Mouse (Mus musculus) limb, embryonic 14.5 days (tissue): Measurements from ENCODE around the gene Rps9. TPM values are rescaled to one million over a fixed set of nuclear protein-coding genes. Genes with fewer than 3 reads are reported as not detected.

Experiments used
- ATAC-seq: fragments of 200-750 bp; cut with Nextera tagmentation; 2 replicates; pipeline ENCODE4 v1.8.0; 2017; ENCODE audit warnings: low read depth, moderate number of reproducible peaks, moderate TSS enrichment; ENCODE audit not compliant: low FRiP score
- DNase-seq: peaks from one replicate; pipeline ENCODE4 v3.0.0-alpha.2; 2015; ENCODE audit warnings: low spot score
- H3K27ac ChIP-seq: fragments of 300-500 bp; sonication (generic); replicated peaks from 2 replicates; pipeline ENCODE4 v1.5.1; 2014; ENCODE audit warnings: low read depth, mild to moderate bottlenecking, low read length, moderate library complexity, mixed read lengths
- H3K27me3 ChIP-seq: fragments of 300-500 bp; sonication (generic); 2 replicates; pipeline ENCODE4 v1.6.1; 2014; ENCODE audit warnings: low read length, mixed read lengths; ENCODE audit not compliant: control insufficient read depth, insufficient read depth
- H3K36me3 ChIP-seq: fragments of 300-500 bp; sonication (generic); 2 replicates; pipeline ENCODE4 v1.6.1; 2014; ENCODE audit warnings: mild to moderate bottlenecking, low read length, moderate library complexity, mixed read lengths; ENCODE audit not compliant: control insufficient read depth, insufficient read depth
- H3K4me1 ChIP-seq: fragments of 300-500 bp; sonication (generic); 2 replicates; pipeline ENCODE4 v1.6.1; 2014; ENCODE audit warnings: antibody characterized with exemption, low read length, mixed read lengths; ENCODE audit not compliant: control insufficient read depth, insufficient read depth
- H3K4me2 ChIP-seq: fragments of 300-500 bp; sonication (generic); replicated peaks from 2 replicates; pipeline ENCODE4 v1.6.1; 2014; ENCODE audit warnings: low read depth, mild to moderate bottlenecking, low read length, moderate library complexity; ENCODE audit not compliant: severe bottlenecking
- H3K4me3 ChIP-seq: fragments of 300-500 bp; sonication (generic); replicated peaks from 2 replicates; pipeline ENCODE4 v1.5.1; 2014; ENCODE audit warnings: low read length
- H3K9ac ChIP-seq: fragments of 300-500 bp; sonication (generic); 2 replicates; pipeline ENCODE4 v1.6.1; 2014; ENCODE audit warnings: mild to moderate bottlenecking, low read depth, low read length, moderate library complexity; ENCODE audit not compliant: severe bottlenecking
- H3K9me3 ChIP-seq: fragments of 300-500 bp; sonication (generic); 2 replicates; pipeline ENCODE4 v1.6.1; 2016; ENCODE audit warnings: low read length; ENCODE audit not compliant: control insufficient read depth
- POLR2A ChIP-seq: fragments of 200-500 bp; IDR thresholded peaks from 2 replicates; pipeline ENCODE4 v1.8.0; 2012; ENCODE audit warnings: inconsistent platforms, mild to moderate bottlenecking, moderate library complexity, borderline replicate concordance; ENCODE audit not compliant: insufficient read depth, insufficient read length; ENCODE audit errors: extremely low read depth
- WGBS: fragments of 180-500 bp; shearing (Covaris S2); extraction: QIAGEN DNeasy Blood & Tissue Kit; methylation state at CpG from one replicate; pipeline ENCODE4 v1.1.7; 2014; 5-methylcytosine and 5-hydroxymethylcytosine counted together
- polyA plus RNA-seq, 2 experiments: library from polyadenylated mRNA; depleted of rRNA in 1 of 2; stranded (reverse) in 1 of 2; unstranded in 1 of 2; fragments of >200 nt; fragmentation: Nextera tagmentation in 1 of 2; extraction: Ambion mirVana in 1 of 2; gene quantifications; 2 replicates each; pipeline versions ENCODE4 v1.2.1 to v1.2.3; 2012 to 2014

Gene Rps9
- 2,914 and 3,913 TPM in 2 replicates for polyA plus RNA-seq (2012; rRNA removed)
- 1,650 and 1,670 TPM in 2 replicates for polyA plus RNA-seq (2014; fragmentation: Nextera tagmentation; extraction: Ambion mirVana)

- peak within 1 kb of the TSS; percentile 87 for H3K4me2 ChIP-seq
- TF ChIP-seq POLR2A = peak; percentile 99; the same call in 1 of the 2 replicates
- ATAC-seq = peak; percentile 95
- no peaks in the 10 kb centered on the region for H3K9me3 ChIP-seq
- peak within 1 kb of the TSS; percentile 92 for H3K9ac ChIP-seq
- DNase-seq = peak; percentile 99
- WGBS = 2% methylated on average over 42 of the region's 42 CpGs
- H3K27me3 ChIP-seq = no peaks in the 10 kb centered on the region
- H3K4me3 ChIP-seq = peak within 1 kb of the TSS; percentile 74
- peaks cover 57% of the 10 kb centered on the region for H3K36me3 ChIP-seq
- H3K4me1 ChIP-seq = peaks cover 3% of the 10 kb centered on the region; the same call in 1 of the 2 replicates
- peak within 1 kb of the TSS; percentile 95 for H3K27ac ChIP-seq
Observed at GRCm38 (mm10) chr7:3703879-3704441, at the start of gene Rps9. TSS of gene Rps9 (plus strand) at chr7:3703993.

GRCm38 (mm10) chr7:3656966-3657365 is 46.8 kb upstream of the Rps9 start:
- H3K27ac ChIP-seq = no peak overlapping the region
- no peak overlapping the region for H3K4me3 ChIP-seq
- TF ChIP-seq POLR2A = no peak
- peaks cover 98% of the 10 kb centered on the region for H3K36me3 ChIP-seq
- H3K9ac ChIP-seq = no peak overlapping the region
- DNase-seq (no peak), ATAC-seq (no peak)
- no peaks in the 10 kb centered on the region for H3K4me1 ChIP-seq
- 90% methylated on average over 4 of the region's 4 CpGs for WGBS
- no peaks in the 10 kb centered on the region for H3K27me3 ChIP-seq
- no peaks in the 10 kb centered on the region for H3K9me3 ChIP-seq
- no peak overlapping the region for H3K4me2 ChIP-seq

GRCm38 (mm10) chr7:3658578-3658977 is 45.2 kb upstream of the Rps9 start:
- H3K27me3 ChIP-seq = no peaks in the 10 kb centered on the region
- H3K36me3 ChIP-seq = peaks cover 95% of the 10 kb centered on the region
- H3K4me1 ChIP-seq = peaks cover 2% of the 10 kb centered on the region; the same call in 1 of the 2 replicates
- H3K27ac ChIP-seq = no peak overlapping the region
- no peak for DNase-seq
- no peak overlapping the region for H3K9ac ChIP-seq
- H3K4me2 ChIP-seq = no peak overlapping the region
- no peak overlapping the region for H3K4me3 ChIP-seq
- ATAC-seq = no peak
- 94% methylated on average over 14 of the region's 14 CpGs for WGBS
- H3K9me3 ChIP-seq = no peaks in the 10 kb centered on the region
- TF ChIP-seq POLR2A = no peak

GRCm38 (mm10) chr7:3664524-3665214 is 39.1 kb upstream of the Rps9 start:
- peaks cover 36% of the 10 kb centered on the region for H3K36me3 ChIP-seq
- peaks cover 17% of the 10 kb centered on the region for H3K4me1 ChIP-seq
- peak; percentile 16 for DNase-seq
- peak overlapping the region; percentile 73 for H3K9ac ChIP-seq
- no peak for TF ChIP-seq POLR2A
- no peaks in the 10 kb centered on the region for H3K27me3 ChIP-seq
- H3K4me2 ChIP-seq = peak overlapping the region; percentile 72
- H3K27ac ChIP-seq = peak overlapping the region; percentile 77
- H3K4me3 ChIP-seq = peak overlapping the region; percentile 66
- H3K9me3 ChIP-seq = no peaks in the 10 kb centered on the region
- 34% methylated on average over 15 of the region's 15 CpGs for WGBS
- peak; percentile 7 for ATAC-seq

GRCm38 (mm10) chr7:3665215-3666114 is 38.3 kb upstream of the Rps9 start, which contains the start of gene Leng1:
TSS of gene Leng1 (minus strand) at chr7:3665840.
- Histone ChIP-seq H3K9me3 (no peaks in the 10 kb centered on the region), H3K27me3 (no peaks in the 10 kb centered on the region), H3K4me2 (peak within 1 kb of the TSS; percentile 72), H3K4me3 (peak within 1 kb of the TSS; percentile 66), H3K9ac (peak within 1 kb of the TSS; percentile 73), H3K4me1 (peaks cover 17% of the 10 kb centered on the region), H3K27ac (peak within 1 kb of the TSS; percentile 77), H3K36me3 (peaks cover 28% of the 10 kb centered on the region)
- ATAC-seq (peak; percentile 97), DNase-seq (peak; percentile 99)
- WGBS = 4% methylated on average over 45 of the region's 45 CpGs
- TF ChIP-seq POLR2A = peak; percentile 24; the same call in 1 of the 2 replicates
